Mouse (Mus musculus) retina, adult 2 months (tissue): ENCODE results near the gene Rcl1.

ENCODE experiments used
- DNase-seq: peaks from one replicate; pipeline ENCODE4 v3.0.0-alpha.2; 2012; ENCODE audit warnings: low read depth, low spot score

Gene Rcl1

GRCm38 (mm10) chr19:29150038-29150437 lies 48.9 kb downstream of the Rcl1 start:
- no peak for DNase-seq

GRCm38 (mm10) chr19:29151443-29151842 lies 50.3 kb downstream of the Rcl1 start:
- DNase-seq, result no peak

GRCm38 (mm10) chr19:29155552-29155951 lies 54.4 kb downstream of the Rcl1 start:
- DNase-seq, result no peak

GRCm38 (mm10) chr19:29156417-29156816 lies 55.2 kb downstream of the Rcl1 start:
- DNase-seq, result no peak

- no peak for DNase-seq
Observed at GRCm38 (mm10) chr19:29157678-29158466, 56.7 kb downstream of the Rcl1 start.

GRCm38 (mm10) chr19:29158486-29158885 lies 57.3 kb downstream of the Rcl1 start:
- DNase-seq, result no peak

- DNase-seq, result no peak
Observed at GRCm38 (mm10) chr19:29163817-29164527, 62.8 kb downstream of the Rcl1 start.

GRCm38 (mm10) chr19:29164528-29165166 lies 63.5 kb downstream of the Rcl1 start:
- DNase-seq, result no peak

GRCm38 (mm10) chr19:29167938-29168337 lies 66.8 kb downstream of the Rcl1 start:
- no peak for DNase-seq

- DNase-seq, result no peak
Observed at GRCm38 (mm10) chr19:29180336-29180735, 79.2 kb downstream of the Rcl1 start.

GRCm38 (mm10) chr19:29182166-29182565 lies 81.0 kb downstream of the Rcl1 start:
- no peak for DNase-seq

GRCm38 (mm10) chr19:29185122-29185521 lies 83.9 kb downstream of the Rcl1 start:
- DNase-seq, result no peak

GRCm38 (mm10) chr19:29185552-29186232 lies 84.5 kb downstream of the Rcl1 start:
- no peak for DNase-seq

- no peak for DNase-seq
Observed at GRCm38 (mm10) chr19:29188879-29189278, 87.7 kb downstream of the Rcl1 start.
